Mouse (Mus musculus): ENCODE data around the gene Nhlrc1.

Nhlrc1 gene

GRCm38 (mm10) chr13:46999498-46999897 is 15.2 kb downstream of the Nhlrc1 start:
- no peak for DNase-seq

GRCm38 (mm10) chr13:46997355-46997754 is 17.3 kb downstream of the Nhlrc1 start:
- no peak for DNase-seq

- no peak for DNase-seq
Observed at GRCm38 (mm10) chr13:46993274-46993551, 21.4 kb downstream of the Nhlrc1 start.

GRCm38 (mm10) chr13:46992516-46993273 is 22.0 kb downstream of the Nhlrc1 start:
- DNase-seq: no peak

- no peak for DNase-seq
Observed at GRCm38 (mm10) chr13:46990376-46991011, 24.2 kb downstream of the Nhlrc1 start.

- DNase-seq: no peak
Observed at GRCm38 (mm10) chr13:46987941-46988340, 26.7 kb downstream of the Nhlrc1 start.

GRCm38 (mm10) chr13:46986208-46986607 is 28.4 kb downstream of the Nhlrc1 start:
- DNase-seq: no peak

GRCm38 (mm10) chr13:46983878-46984277 is 30.8 kb downstream of the Nhlrc1 start:
- no peak for DNase-seq

- DNase-seq: no peak
Observed at GRCm38 (mm10) chr13:46979836-46980490, 34.7 kb downstream of the Nhlrc1 start.

- DNase-seq: no peak
Observed at GRCm38 (mm10) chr13:46976532-46976931, 38.1 kb downstream of the Nhlrc1 start.

- no peak for DNase-seq
Observed at GRCm38 (mm10) chr13:46975930-46976329, 38.7 kb downstream of the Nhlrc1 start.

- no peak for DNase-seq
Observed at GRCm38 (mm10) chr13:46975031-46975551, 39.6 kb downstream of the Nhlrc1 start.

GRCm38 (mm10) chr13:46970286-46970945 is 44.2 kb downstream of the Nhlrc1 start:
- DNase-seq: no peak

GRCm38 (mm10) chr13:46968626-46969025 is 46.0 kb downstream of the Nhlrc1 start:
- DNase-seq: no peak

- DNase-seq: no peak
Observed at GRCm38 (mm10) chr13:46967308-46967707, 47.3 kb downstream of the Nhlrc1 start.

All from kidney, postnatal 10 days (tissue).